Mouse (Mus musculus) ES-Bruce4 (cell line): ENCODE measurements around the gene Syt1.

Experiments used
- CTCF ChIP-seq: IDR thresholded peaks from one replicate; pipeline ENCODE4 v1.8.1; 2011; ENCODE audit warnings: low read depth, low read length
- EP300 ChIP-seq: IDR thresholded peaks from 2 replicates; pipeline ENCODE4 v1.6.1; 2011; ENCODE audit warnings: low read depth, low read length; ENCODE audit not compliant: insufficient read depth
- POLR2A ChIP-seq: IDR thresholded peaks from one replicate; pipeline ENCODE4 v1.8.1; 2011; ENCODE audit warnings: low read length; ENCODE audit not compliant: insufficient read depth

- TF ChIP-seq CTCF, result no peak
- TF ChIP-seq POLR2A, result no peak
- TF ChIP-seq EP300, result no peak
Measured at GRCm38 (mm10) chr10:108552544-108552943, 458.2 kb downstream of the Syt1 start.
